Mouse (Mus musculus) kidney, postnatal 0 days (tissue): ENCODE data around the gene Gstt1. TPM values are rescaled to one million over a fixed set of nuclear protein-coding genes. Genes with fewer than 3 reads are reported as not detected.

ENCODE experiments used
- ATAC-seq: fragments of 200-750 bp; cut with Nextera tagmentation; replicated peaks from 2 replicates; pipeline ENCODE4 v1.8.0; 2017; ENCODE audit warnings: low read depth, moderate number of reproducible peaks, moderate TSS enrichment, moderate library complexity; ENCODE audit not compliant: low FRiP score
- DNase-seq: peaks from one replicate; pipeline ENCODE4 v3.0.0-alpha.2; 2016; ENCODE audit warnings: low spot score
- H3K27ac ChIP-seq: fragments of 300-500 bp; sonication (generic); 2 replicates; pipeline ENCODE4 v1.5.1; 2014; ENCODE audit warnings: mild to moderate bottlenecking
- H3K27me3 ChIP-seq: fragments of 300-500 bp; sonication (generic); 2 replicates; pipeline ENCODE4 v1.6.1; 2014; ENCODE audit warnings: low read length, mixed read lengths; ENCODE audit not compliant: insufficient read depth
- H3K36me3 ChIP-seq: fragments of 300-500 bp; sonication (generic); 2 replicates; pipeline ENCODE4 v1.6.1; 2014; ENCODE audit warnings: low read length, mixed read lengths; ENCODE audit not compliant: insufficient read depth
- H3K4me1 ChIP-seq: fragments of 300-500 bp; sonication (generic); replicated peaks from 2 replicates; pipeline ENCODE4 v1.6.1; 2014; ENCODE audit warnings: antibody characterized with exemption, low read length, mixed read lengths; ENCODE audit not compliant: insufficient read depth
- H3K4me2 ChIP-seq: fragments of 300-500 bp; sonication (generic); 2 replicates; pipeline ENCODE4 v1.6.1; 2014; ENCODE audit warnings: mild to moderate bottlenecking, low read length, moderate library complexity, mixed read lengths
- H3K4me3 ChIP-seq: fragments of 300-500 bp; sonication (generic); replicated peaks from 2 replicates; pipeline ENCODE4 v1.5.1; 2014; ENCODE audit warnings: low read depth, low read length
- H3K9ac ChIP-seq: fragments of 300-500 bp; sonication (generic); 2 replicates; pipeline ENCODE4 v1.6.1; 2014; ENCODE audit warnings: low read depth, low read length
- H3K9me3 ChIP-seq: fragments of 300-500 bp; sonication (generic); replicated peaks from 2 replicates; pipeline ENCODE4 v1.6.1; 2016; ENCODE audit warnings: low read length, inconsistent platforms, mixed read lengths
- CTCF ChIP-seq: IDR thresholded peaks from 2 replicates; pipeline ENCODE4 v1.5.1; 2016; ENCODE audit warnings: antibody characterized with exemption, low read depth, mild to moderate bottlenecking, moderate library complexity
- WGBS: fragments of 180-500 bp; shearing (Covaris S2); extraction: QIAGEN DNeasy Blood & Tissue Kit; methylation state at CpG from one replicate; pipeline ENCODE4 v1.1.7; 2014; 5-methylcytosine and 5-hydroxymethylcytosine counted together
- polyA plus RNA-seq: library from polyadenylated mRNA; unstranded; fragments of >200 nt; fragmentation: Nextera tagmentation; extraction: Ambion mirVana; gene quantifications from 2 replicates; pipeline ENCODE4 v1.2.1, GENCODE M21; 2015

Gstt1 gene
- polyA plus RNA-seq, 1 experiment from 2014 or later = 33.2 TPM

- peak; percentile 76; the same call in 1 of the 2 replicates for ATAC-seq
- Histone ChIP-seq H3K36me3 (no peaks in the 10 kb centered on the region), H3K4me3 (no peak overlapping the region), H3K4me2 (no peak overlapping the region), H3K27me3 (no peaks in the 10 kb centered on the region), H3K27ac (peak overlapping the region; percentile 65; the same call in 1 of the 2 replicates), H3K4me1 (no peaks in the 10 kb centered on the region; the same call in 1 of the 2 replicates), H3K9ac (no peak overlapping the region), H3K9me3 (no peaks in the 10 kb centered on the region)
- TF ChIP-seq CTCF = peak; percentile 28; the same call in 1 of the 2 replicates
- 36% methylated on average over 3 of the region's 3 CpGs for WGBS
- peak; percentile 74 for DNase-seq
Observed at GRCm38 (mm10) chr10:75794880-75795279, 3.5 kb downstream of the Gstt1 start.

DNA sequence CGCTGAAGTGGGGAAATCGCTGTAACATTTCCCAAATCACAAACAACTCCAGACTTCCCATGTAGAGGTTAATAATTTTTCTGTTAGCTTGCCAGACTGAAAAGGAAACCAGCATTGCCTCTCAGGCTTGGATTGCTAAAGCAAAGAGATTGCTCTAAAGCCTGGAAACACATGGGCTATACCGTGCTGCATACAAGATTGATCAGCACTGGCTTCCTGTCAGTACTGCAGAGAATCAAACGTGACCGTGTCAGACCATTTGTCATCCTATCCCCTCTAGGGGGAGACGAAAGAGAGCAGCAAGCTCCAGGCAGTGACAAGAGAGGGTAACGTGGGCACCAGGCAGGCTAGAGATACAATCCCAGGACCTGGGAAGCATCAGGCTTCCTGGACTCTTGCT lies 7.6 kb downstream of the Gstt1 start:
- no peak for ATAC-seq
- no peaks in the 10 kb centered on the region for H3K9me3 ChIP-seq

DNA sequence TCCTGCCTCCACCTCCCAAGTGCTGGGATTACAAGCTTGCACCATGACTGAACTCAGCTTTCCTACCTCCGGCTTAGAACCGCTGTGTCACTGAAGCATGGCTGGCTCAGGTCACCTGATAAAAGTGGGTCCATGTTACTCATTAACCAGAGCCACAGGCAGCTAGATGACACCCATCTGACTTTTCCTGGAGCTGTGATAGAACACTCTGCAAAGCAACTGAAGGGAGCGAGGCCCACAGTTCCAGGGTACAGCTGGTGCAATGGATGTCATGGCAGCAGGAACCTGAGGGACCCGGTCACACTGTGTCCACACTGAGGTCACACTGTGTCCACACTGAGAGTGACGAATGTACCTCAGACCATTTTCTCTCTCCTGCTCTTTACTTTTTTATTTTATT lies 8.5 kb downstream of the Gstt1 start:
- no peak overlapping the region for H3K4me3 ChIP-seq
- H3K4me1 ChIP-seq = no peaks in the 10 kb centered on the region
- no peaks in the 10 kb centered on the region for H3K36me3 ChIP-seq
- ATAC-seq (peak; percentile 78), DNase-seq (peak; percentile 26)
- H3K4me2 ChIP-seq = no peak overlapping the region
- no peak overlapping the region for H3K9ac ChIP-seq
- H3K27ac ChIP-seq = no peak overlapping the region
- no peak for TF ChIP-seq CTCF
- no peaks in the 10 kb centered on the region for H3K9me3 ChIP-seq
- WGBS = 68% methylated on average over 5 of the region's 5 CpGs
- no peaks in the 10 kb centered on the region for H3K27me3 ChIP-seq

More for the DNA sequence above, 7.6 kb downstream of the Gstt1 start:
- TF ChIP-seq CTCF = peak; percentile 25; the same call in 1 of the 2 replicates
- Histone ChIP-seq H3K27me3 (no peaks in the 10 kb centered on the region), H3K4me1 (no peaks in the 10 kb centered on the region; the same call in 1 of the 2 replicates), H3K4me3 (no peak overlapping the region), H3K4me2 (no peak overlapping the region), H3K27ac (no peak overlapping the region), H3K36me3 (no peaks in the 10 kb centered on the region), H3K9ac (no peak overlapping the region)
- WGBS = 11% methylated on average over 7 of the region's 7 CpGs
- DNase-seq = peak; percentile 17

DNA sequence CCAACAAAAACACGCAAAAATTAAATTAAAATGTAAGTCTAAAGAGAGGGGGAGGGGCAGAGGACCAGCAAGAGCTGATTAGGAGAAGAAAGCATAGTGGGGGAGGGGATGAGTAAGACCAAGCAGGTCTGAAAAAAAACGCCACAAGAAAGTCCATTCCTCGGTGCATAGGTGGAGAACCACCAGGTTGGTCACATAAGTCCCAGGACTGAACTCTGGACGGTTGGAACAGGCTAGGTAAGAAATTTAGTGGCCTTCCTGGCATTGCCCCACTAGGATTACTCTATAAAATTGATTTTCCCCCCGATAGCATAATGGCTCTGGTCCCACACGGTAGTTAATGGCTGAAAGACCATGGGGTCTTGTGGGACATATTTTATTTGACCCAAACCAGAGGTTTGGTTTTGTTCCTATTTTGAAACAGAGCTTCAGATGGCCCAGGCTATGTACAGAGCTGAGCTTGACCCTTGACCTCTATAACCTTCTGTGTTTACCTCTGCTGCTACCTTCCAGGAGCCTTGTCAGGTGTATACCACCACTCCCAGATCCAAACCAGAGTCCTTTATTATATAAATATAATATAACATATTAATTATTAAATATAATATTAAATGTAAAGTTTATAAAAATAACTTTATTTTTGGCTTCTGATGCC lies 9.2 kb downstream of the Gstt1 start:
- WGBS = 86% methylated on average over 6 of the region's 6 CpGs
- H3K4me1 ChIP-seq = no peaks in the 10 kb centered on the region
- DNase-seq (no peak), ATAC-seq (no peak)
- no peak overlapping the region for H3K27ac ChIP-seq
- no peaks in the 10 kb centered on the region for H3K27me3 ChIP-seq
- H3K9ac ChIP-seq = no peak overlapping the region
- TF ChIP-seq CTCF = no peak
- H3K4me2 ChIP-seq = no peak overlapping the region
- H3K36me3 ChIP-seq = no peaks in the 10 kb centered on the region
- no peak overlapping the region for H3K4me3 ChIP-seq
- no peaks in the 10 kb centered on the region for H3K9me3 ChIP-seq

DNA sequence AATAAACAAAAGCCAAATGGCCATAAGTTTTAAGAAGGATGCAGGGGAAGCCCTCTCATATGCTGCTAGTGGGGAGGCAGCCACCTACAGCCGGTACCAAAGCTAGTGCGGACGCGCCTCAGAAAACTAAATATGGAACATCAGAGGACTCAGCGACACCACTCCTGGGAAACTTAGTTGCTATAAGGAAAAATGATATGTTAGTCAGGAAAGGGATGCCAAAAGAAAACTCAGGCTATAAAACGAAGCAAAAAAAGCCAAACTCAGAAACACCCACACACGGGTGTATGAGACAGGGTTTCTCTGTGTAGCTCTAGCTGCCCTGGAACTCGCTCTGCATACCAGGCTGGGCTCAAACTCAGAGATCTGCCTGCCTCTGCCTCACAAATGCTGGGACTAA lies 10.1 kb downstream of the Gstt1 start:
- DNase-seq = no peak
- Histone ChIP-seq H3K9ac (no peak overlapping the region), H3K27me3 (no peaks in the 10 kb centered on the region), H3K27ac (no peak overlapping the region), H3K4me3 (no peak overlapping the region), H3K4me1 (no peaks in the 10 kb centered on the region), H3K4me2 (no peak overlapping the region), H3K9me3 (no peaks in the 10 kb centered on the region), H3K36me3 (no peaks in the 10 kb centered on the region)
- no peak for TF ChIP-seq CTCF
- ATAC-seq = no peak
- WGBS = 78% methylated on average over 8 of the region's 8 CpGs

DNA sequence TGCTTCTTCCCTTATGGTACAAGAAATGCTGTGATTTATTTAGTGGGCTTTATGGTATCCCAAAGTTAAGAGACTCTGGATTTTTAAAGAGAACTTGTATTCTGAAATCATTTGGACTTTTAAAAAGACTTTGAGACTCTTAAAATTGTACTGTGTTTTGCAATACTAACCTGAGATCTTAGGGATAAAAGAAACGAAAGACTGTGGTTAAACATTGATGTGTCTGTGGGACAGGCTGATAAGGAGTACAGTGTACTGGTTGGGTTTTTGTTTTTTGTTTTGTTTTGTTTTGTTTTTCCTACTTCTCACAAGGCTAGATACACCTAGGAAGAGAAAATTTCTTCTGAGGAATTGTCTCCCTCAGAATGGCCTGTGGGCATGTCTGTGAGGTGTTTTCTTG lies 12.9 kb downstream of the Gstt1 start:
- no peak overlapping the region for H3K27ac ChIP-seq
- H3K4me1 ChIP-seq = no peaks in the 10 kb centered on the region; the same call in 1 of the 2 replicates
- no peak for TF ChIP-seq CTCF
- DNase-seq (no peak), ATAC-seq (no peak)
- H3K4me2 ChIP-seq = no peak overlapping the region
- no peaks in the 10 kb centered on the region for H3K27me3 ChIP-seq
- WGBS = 63% methylated on average over 1 of the region's 1 CpGs
- no peaks in the 10 kb centered on the region for H3K36me3 ChIP-seq
- H3K9me3 ChIP-seq = no peaks in the 10 kb centered on the region
- no peak overlapping the region for H3K9ac ChIP-seq
- H3K4me3 ChIP-seq = no peak overlapping the region
